Mouse (Mus musculus): Measurements from ENCODE around the gene Kifc1. TPM values are rescaled to one million over a fixed set of nuclear protein-coding genes. Genes with fewer than 3 reads are reported as not detected.

The Kifc1 gene
- 54.0 TPM for polyA plus RNA-seq (2021)

- peak; percentile 94 for TF ChIP-seq CTCF (IDR thresholded peaks at IDR 0.05)
- in situ Hi-C loops (cut with MboI; ENCODE audit: low pct_unique_long_range_greater_than_20kb) = no loop called here
- CTCF ChIA-PET = interaction anchor here (0.7 to 1.0 kb wide), 4 partner anchors 18 to 82 kb away, joined by 3 to 4 read pairs (median 4); partner anchors contain the start of gene Daxx
- POLR2A ChIA-PET = no interaction called here
- DNase-seq (ENCODE audit: low read depth, low spot score) = peak; percentile 95
- ATAC-seq = peak; percentile 96
- H3K27me3 ChIP-seq = no peaks in the 10 kb centered on the region
Observed at GRCm38 (mm10) chr17:33890533-33891059, at the start of gene Kifc1. Gene Kifc1 (minus strand): TSS chr17:33890661.

GRCm38 (mm10) chr17:33938783-33939182 lies 48.3 kb upstream of the Kifc1 start:
- POLR2A ChIA-PET = interaction anchor here (1.8 to 2.6 kb wide), 2 partner anchors 11 to 15 kb away, joined by 8 to 15 read pairs; partner anchors contain the start of gene B3galt4
- DNase-seq (ENCODE audit: low read depth, low spot score) = no peak
- CTCF ChIA-PET = interaction anchor here (0.9 kb wide), 1 partner anchor 11 kb away, joined by 4 read pairs; no protein-coding TSS in a partner anchor
- no peaks in the 10 kb centered on the region for H3K27me3 ChIP-seq
- no peak for TF ChIP-seq CTCF (IDR thresholded peaks at IDR 0.05)
- in situ Hi-C loops (cut with MboI; ENCODE audit: low pct_unique_long_range_greater_than_20kb) = no loop called here
- no peak for ATAC-seq

- ATAC-seq (no peak), DNase-seq (ENCODE audit: low read depth, low spot score) (no peak)
- CTCF ChIA-PET = no interaction called here
- POLR2A ChIA-PET = no interaction called here
- H3K27me3 ChIP-seq = no peaks in the 10 kb centered on the region
- in situ Hi-C loops (cut with MboI; ENCODE audit: low pct_unique_long_range_greater_than_20kb) = no loop called here
- no peak for TF ChIP-seq CTCF (IDR thresholded peaks at IDR 0.05)
Observed at GRCm38 (mm10) chr17:33936993-33937392, 46.5 kb upstream of the Kifc1 start.

- DNase-seq (ENCODE audit: low read depth, low spot score) (no peak), ATAC-seq (no peak)
- TF ChIP-seq CTCF (IDR thresholded peaks at IDR 0.05) = no peak
- in situ Hi-C loops (cut with MboI; ENCODE audit: low pct_unique_long_range_greater_than_20kb) = no loop called here
- ChIA-PET CTCF (no interaction called here), POLR2A (no interaction called here)
- H3K27me3 ChIP-seq = no peaks in the 10 kb centered on the region
Observed at GRCm38 (mm10) chr17:33935422-33936055, 45.1 kb upstream of the Kifc1 start.

- TF ChIP-seq CTCF (IDR thresholded peaks at IDR 0.05) = no peak
- ATAC-seq (no peak), DNase-seq (ENCODE audit: low read depth, low spot score) (no peak)
- ChIA-PET POLR2A (no interaction called here), CTCF (no interaction called here)
- no peaks in the 10 kb centered on the region for H3K27me3 ChIP-seq
- in situ Hi-C loops (cut with MboI; ENCODE audit: low pct_unique_long_range_greater_than_20kb) = no loop called here
Observed at GRCm38 (mm10) chr17:33932970-33933369, 42.5 kb upstream of the Kifc1 start.

GRCm38 (mm10) chr17:33932448-33932847 lies 42.0 kb upstream of the Kifc1 start:
- no peaks in the 10 kb centered on the region for H3K27me3 ChIP-seq
- no peak for DNase-seq (ENCODE audit: low read depth, low spot score)
- ChIA-PET CTCF (no interaction called here), POLR2A (no interaction called here)
- no peak for ATAC-seq
- in situ Hi-C loops (cut with MboI; ENCODE audit: low pct_unique_long_range_greater_than_20kb) = no loop called here
- no peak for TF ChIP-seq CTCF (IDR thresholded peaks at IDR 0.05)

- ATAC-seq (no peak), DNase-seq (ENCODE audit: low read depth, low spot score) (no peak)
- POLR2A ChIA-PET = interaction anchor here (0.9 kb wide), 1 partner anchor 92 kb away, joined by 4 read pairs; no protein-coding TSS in a partner anchor
- no peak for TF ChIP-seq CTCF (IDR thresholded peaks at IDR 0.05)
- H3K27me3 ChIP-seq = no peaks in the 10 kb centered on the region
- in situ Hi-C loops (cut with MboI; ENCODE audit: low pct_unique_long_range_greater_than_20kb) = no loop called here
- CTCF ChIA-PET = no interaction called here
Observed at GRCm38 (mm10) chr17:33931947-33932346, 41.5 kb upstream of the Kifc1 start.

- DNase-seq (ENCODE audit: low read depth, low spot score) = no peak
- ChIA-PET CTCF (interaction anchor here (1.5 kb wide), 1 partner anchor 9 kb away, joined by 5 read pairs; the partner anchor contains the start of genes Pfdn6 and Wdr46), POLR2A (interaction anchor here (0.8 to 1.6 kb wide), 4 partner anchors 9 to 92 kb away, joined by 3 to 8 read pairs (median 4); partner anchors contain the start of gene Wdr46)
- H3K27me3 ChIP-seq = no peaks in the 10 kb centered on the region
- in situ Hi-C loops (cut with MboI; ENCODE audit: low pct_unique_long_range_greater_than_20kb) = no loop called here
- no peak for TF ChIP-seq CTCF (IDR thresholded peaks at IDR 0.05)
- ATAC-seq = no peak
Observed at GRCm38 (mm10) chr17:33931159-33931866, 40.9 kb upstream of the Kifc1 start.

GRCm38 (mm10) chr17:33930280-33931158 lies 40.1 kb upstream of the Kifc1 start:
- ChIA-PET POLR2A (interaction anchor here (0.6 to 1.6 kb wide), 6 partner anchors 9 to 93 kb away, joined by 3 to 8 read pairs (median 4); partner anchors contain the start of gene Wdr46), CTCF (interaction anchor here (1.5 kb wide), 1 partner anchor 10 kb away, joined by 5 read pairs; the partner anchor contains the start of genes Pfdn6 and Wdr46)
- TF ChIP-seq CTCF (IDR thresholded peaks at IDR 0.05) = no peak
- in situ Hi-C loops (cut with MboI; ENCODE audit: low pct_unique_long_range_greater_than_20kb) = no loop called here
- DNase-seq (ENCODE audit: low read depth, low spot score) (no peak), ATAC-seq (peak; percentile 44)
- H3K27me3 ChIP-seq = no peaks in the 10 kb centered on the region
